Mouse (Mus musculus): ENCODE data around the gene Coro1b.

The Coro1b gene

GRCm38 (mm10) chr19:4144550-4145498 lies 3.6 kb upstream of the Coro1b start:
- DNase-seq = no peak

DNA sequence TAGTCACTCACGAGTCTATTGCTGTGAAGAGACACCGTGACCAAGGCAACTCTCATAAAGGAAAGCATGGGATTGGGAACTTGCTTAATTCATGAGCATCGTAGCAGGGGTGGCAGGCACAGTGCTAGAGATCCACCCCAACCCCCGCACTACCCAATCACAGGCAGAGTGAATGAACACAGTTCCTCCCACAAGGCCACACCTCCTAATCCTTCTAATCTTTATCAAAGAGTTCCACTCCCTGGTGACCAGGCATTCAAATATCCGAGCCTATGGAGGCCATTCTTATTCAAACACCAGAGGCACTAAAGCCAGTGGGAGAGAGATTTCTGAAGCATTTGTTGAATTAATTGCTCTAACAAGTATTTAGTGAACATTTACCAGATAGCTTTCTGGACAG lies 2.5 kb upstream of the Coro1b start:
- peak; percentile 34 for DNase-seq

- DNase-seq = peak; percentile 32
Measured at GRCm38 (mm10) chr19:4146366-4147021, 1.9 kb upstream of the Coro1b start.

DNA sequence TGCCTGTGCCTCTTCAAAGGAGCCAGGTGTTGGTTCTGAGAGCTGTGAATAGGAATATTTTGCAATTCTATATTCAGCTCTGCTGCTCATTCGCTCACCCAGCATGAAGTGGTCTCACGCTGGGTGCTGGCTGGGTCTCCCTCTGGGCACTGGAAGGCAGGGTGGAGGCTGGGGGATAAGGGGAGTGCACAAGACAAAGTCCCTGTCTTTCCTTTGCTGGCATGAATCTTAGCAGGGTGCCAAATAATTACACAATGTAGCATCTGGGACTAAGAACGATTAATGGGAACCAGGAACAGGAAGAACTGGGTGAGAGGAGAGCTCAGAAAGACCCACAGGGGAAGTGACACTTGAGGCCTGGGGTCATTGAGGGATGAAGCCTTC lies 1.4 kb upstream of the Coro1b start:
- peak; percentile 33 for DNase-seq

- DNase-seq = peak; percentile 31
Measured at GRCm38 (mm10) chr19:4147782-4148490, 483 bp upstream of the Coro1b start.

- DNase-seq = no peak
Measured at GRCm38 (mm10) chr19:4148819-4149218, 400 bp downstream of the Coro1b start.

DNA sequence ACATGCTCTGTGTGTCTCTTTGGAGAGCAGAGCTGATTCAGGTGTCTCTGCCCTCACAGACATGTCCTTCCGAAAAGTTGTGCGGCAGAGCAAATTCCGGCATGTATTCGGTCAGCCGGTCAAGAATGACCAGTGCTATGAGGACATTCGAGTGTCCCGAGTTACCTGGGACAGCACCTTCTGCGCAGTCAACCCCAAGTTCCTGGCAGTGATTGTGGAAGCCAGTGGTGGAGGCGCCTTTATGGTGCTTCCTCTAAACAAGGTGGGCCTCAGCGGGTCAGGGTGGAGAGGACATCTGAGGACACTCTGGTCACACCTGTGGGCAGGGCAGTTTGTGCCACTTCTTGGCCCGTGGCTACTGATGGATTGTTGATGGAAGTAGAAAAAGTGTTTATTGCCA lies 864 bp downstream of the Coro1b start:
- DNase-seq = no peak

- no peak for DNase-seq
Measured at GRCm38 (mm10) chr19:4149764-4150461, 1.5 kb downstream of the Coro1b start.

GRCm38 (mm10) chr19:4150567-4151487 lies 2.4 kb downstream of the Coro1b start:
- no peak for DNase-seq

- no peak for DNase-seq
Measured at GRCm38 (mm10) chr19:4151488-4151860, 3.1 kb downstream of the Coro1b start.

DNA sequence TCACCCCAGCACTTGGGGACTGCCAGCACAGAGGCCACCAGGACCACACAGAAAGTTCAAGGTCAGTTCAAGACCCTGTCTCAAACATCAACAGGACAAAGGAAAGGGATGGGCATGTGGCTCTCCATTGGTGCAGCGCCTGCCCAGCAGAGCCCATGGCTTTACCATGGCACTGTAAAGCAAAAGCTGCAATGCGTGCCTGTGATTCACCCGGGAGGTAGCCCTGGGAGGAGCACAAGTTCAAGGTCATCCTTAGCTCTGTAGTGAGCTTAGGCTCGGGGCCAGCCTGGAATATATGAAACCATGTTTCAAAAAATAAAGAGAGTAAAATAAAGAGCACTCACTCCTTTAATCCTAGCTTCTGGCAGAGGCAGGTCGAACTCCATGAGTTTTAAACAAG lies 3.5 kb downstream of the Coro1b start:
- no peak for DNase-seq

DNA sequence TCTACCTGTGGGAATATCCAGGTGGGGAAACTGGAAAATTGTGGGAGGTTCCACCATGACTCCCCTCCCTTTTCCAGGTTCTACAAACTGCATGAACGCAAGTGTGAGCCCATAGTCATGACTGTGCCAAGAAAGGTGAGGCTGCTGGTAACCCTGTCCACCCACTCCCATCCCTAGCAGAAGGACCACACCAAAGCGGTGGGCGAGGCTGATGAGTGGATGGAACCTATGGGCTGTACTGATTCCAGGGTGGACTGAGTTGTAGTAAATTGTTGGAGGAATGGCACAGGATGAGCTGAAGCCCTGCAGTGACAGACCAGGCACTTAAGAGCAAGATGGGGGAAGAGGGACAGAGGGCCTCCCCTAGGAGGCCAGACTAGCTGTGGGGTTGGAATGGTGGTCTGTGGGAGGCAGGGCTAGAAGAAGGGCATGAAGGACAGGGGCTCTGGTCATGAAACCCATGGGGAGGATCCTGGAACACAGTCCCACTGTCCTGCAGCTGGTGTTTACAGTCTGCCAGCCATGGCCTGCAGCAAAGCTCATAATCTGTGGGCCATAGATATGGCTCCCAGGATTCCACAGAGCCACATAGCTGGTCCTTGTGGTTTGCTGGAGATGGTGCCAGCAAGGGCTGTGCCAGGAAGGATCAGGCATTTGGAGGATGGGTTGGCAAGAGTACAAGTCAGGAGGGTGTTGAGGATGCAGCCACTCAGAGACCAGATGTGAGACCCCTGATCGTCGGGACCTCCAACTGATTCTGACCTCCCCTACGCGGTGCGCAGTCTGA lies 4.2 kb downstream of the Coro1b start:
- DNase-seq = no peak

DNA sequence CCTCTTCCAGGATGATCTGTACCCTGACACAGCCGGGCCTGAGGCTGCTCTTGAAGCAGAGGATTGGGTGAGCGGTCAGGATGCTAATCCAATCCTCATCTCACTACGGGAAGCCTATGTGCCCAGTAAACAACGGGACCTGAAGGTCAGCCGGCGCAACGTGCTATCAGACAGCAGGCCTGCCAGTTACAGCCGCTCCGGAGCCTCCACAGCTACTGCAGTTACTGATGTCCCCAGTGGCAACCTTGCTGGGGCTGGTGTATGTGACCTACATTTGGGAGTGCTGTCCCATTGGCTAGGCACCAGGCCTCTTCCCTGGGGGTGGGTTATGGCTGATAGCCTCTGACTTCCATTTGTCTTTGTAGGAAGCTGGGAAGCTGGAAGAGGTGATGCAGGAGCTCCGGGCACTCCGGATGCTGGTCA lies 4.8 kb downstream of the Coro1b start, which contains the start of gene Ptprcap:
TSS of gene Ptprcap (plus strand) at position 373 of the 423 bp plus-strand sequence.
- DNase-seq = peak; percentile 86

DNA sequence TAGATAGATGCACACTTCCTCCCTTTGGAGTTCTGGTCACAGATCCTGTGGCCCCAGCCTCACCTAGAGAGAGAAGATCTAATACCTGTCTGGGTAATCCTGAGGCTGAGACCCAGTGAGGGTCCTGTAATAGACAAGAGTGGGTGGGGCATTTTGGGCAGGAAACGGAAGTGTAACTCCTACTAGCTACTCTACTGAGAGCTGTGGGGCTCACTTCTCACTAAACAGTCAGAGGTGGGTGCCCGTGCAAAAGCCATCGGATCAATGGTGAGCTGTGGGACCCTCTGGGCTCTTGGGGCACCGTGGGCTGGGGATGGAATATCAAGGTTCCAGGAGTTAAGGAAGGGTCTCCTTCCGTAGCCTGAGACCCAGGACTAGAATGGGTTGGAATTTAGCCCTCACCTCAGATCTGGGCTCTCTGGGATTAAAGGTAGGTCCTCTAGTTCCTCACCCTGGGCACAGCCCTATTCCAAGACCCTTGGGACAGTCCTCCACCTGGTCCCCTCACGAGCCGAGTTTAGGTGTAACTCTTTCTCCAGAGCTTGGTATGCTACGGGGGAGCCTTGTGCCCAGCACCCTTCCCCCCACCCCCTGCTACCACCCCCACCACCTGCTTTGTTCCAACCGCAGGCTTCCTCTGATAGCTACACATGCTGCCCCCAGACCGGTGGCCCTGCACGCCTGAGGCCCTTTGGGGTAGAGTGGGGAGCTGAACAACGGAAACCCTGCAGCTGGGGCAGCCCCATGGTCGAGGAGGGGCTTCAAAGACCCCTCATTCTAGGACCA lies 6.2 kb downstream of the Coro1b start:
- no peak for DNase-seq

GRCm38 (mm10) chr19:4155223-4156072 lies 7.0 kb downstream of the Coro1b start:
- no peak for DNase-seq

- peak; percentile 51 for DNase-seq
Measured at GRCm38 (mm10) chr19:4156073-4156579, 7.7 kb downstream of the Coro1b start.

GRCm38 (mm10) chr19:4156771-4157170 lies 8.4 kb downstream of the Coro1b start:
- peak; percentile 29 for DNase-seq

DNA sequence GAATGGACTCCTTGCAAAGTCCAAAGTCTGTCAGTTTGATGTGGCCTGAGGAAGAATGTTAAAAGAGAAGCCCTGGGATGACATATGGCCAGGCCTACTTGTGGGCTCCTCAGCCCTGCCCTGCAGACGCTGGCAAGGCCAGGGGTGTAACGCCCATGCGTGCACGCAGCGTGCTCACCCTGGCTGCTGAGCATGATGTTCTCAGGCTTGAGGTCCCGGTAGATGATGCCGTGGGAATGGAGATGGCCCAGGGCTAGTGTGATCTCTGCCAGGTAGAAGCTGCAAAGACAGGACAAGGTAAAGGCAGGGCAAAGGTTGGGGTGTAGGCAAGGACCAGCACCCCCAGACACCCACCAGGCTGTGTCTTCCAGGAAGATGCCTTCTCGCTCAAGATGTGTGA lies 10.6 kb downstream of the Coro1b start:
- no peak for DNase-seq
